In genomic region chr14:73252276-73252675, GRCm38 (mm10) we compare ENCODE assay signal across 20 mouse cellular contexts. TPM values are rescaled to one million over a fixed set of nuclear protein-coding genes. Genes with fewer than 3 reads are reported as not detected.
A peak's percentile ranks its signal among the peaks of the same experiment; 100 is the strongest.
DNase-seq lines count a peak whose midpoint lies in the region; ATAC-seq and TF ChIP-seq lines count a peak whose summit lies in the region.
"Had no signal": no experiment of that assay in that cellular context is flagged by ENCODE, and none has a peak within 500 bp of the region (broad histone marks: within the 10 kb centered on the region; RNA-seq: fewer than 3 reads in every experiment).

No protein-coding gene starts in this region.

- ATAC-seq in kidney, embryonic 16.5 days (ENCODE audit: low FRiP score, low TSS enrichment) = no peak
- ATAC-seq: forebrain, postnatal 0 days; midbrain, embryonic 16.5 days had no signal

- H3K4me3 ChIP-seq in heart, adult 2 months = no peak overlapping the region
- no peak overlapping the region for H3K4me3 ChIP-seq in kidney, embryonic 16.5 days (ENCODE audit: low read length)
- H3K4me3 ChIP-seq in ES-Bruce4 (ENCODE audit: low read depth, low read length) = no peak overlapping the region
- no peak overlapping the region for H3K4me3 ChIP-seq in limb, embryonic 10.5 days
- H3K4me3 ChIP-seq: heart, embryonic 12.5 days; hindbrain, embryonic 13.5 days; megakaryocyte, embryonic 14.5 days had no signal

- no peak for TF ChIP-seq POLR2A in heart, adult 2 months (IDR thresholded peaks at IDR 0.05; ENCODE audit: insufficient read depth, low read depth, low read length)
- no peak for TF ChIP-seq POLR2A in ES-Bruce4 (IDR thresholded peaks at IDR 0.05; ENCODE audit: insufficient read depth, low read length)

- no peak for TF ChIP-seq CTCF in heart, adult 2 months (IDR thresholded peaks at IDR 0.05)
- no peak for TF ChIP-seq CTCF in ES-Bruce4 (IDR thresholded peaks at IDR 0.05; ENCODE audit: low read depth, low read length)

- H3K27me3 ChIP-seq in heart, adult 2 months (ENCODE audit: control insufficient read depth, insufficient read depth, low read length) = no peaks in the 10 kb centered on the region
- no peaks in the 10 kb centered on the region for H3K27me3 ChIP-seq in kidney, embryonic 16.5 days (ENCODE audit: insufficient read depth, low read length)
- H3K27me3 ChIP-seq in ES-Bruce4 (ENCODE audit: control insufficient read depth, insufficient read depth, low read length, poor library complexity, severe bottlenecking) = no peaks in the 10 kb centered on the region
- no peaks in the 10 kb centered on the region for H3K27me3 ChIP-seq in limb, embryonic 10.5 days (ENCODE audit: low read depth, poor library complexity, severe bottlenecking)
- H3K27me3 ChIP-seq: heart, embryonic 12.5 days; hindbrain, embryonic 13.5 days; megakaryocyte, embryonic 14.5 days had no signal

- TF ChIP-seq EP300 in heart, adult 2 months (IDR thresholded peaks at IDR 0.05; ENCODE audit: insufficient read depth, low read depth, low read length) = no peak
- TF ChIP-seq EP300 in ES-Bruce4 (IDR thresholded peaks at IDR 0.05; ENCODE audit: insufficient read depth, low read depth, low read length) = no peak

- no peaks in the 10 kb centered on the region for H3K9me3 ChIP-seq in kidney, embryonic 16.5 days (ENCODE audit: low read length)
- H3K9me3 ChIP-seq in ES-Bruce4 (replicated peaks; ENCODE audit: control insufficient read depth, insufficient read depth, low read length, poor library complexity, severe bottlenecking) = no peaks in the 10 kb centered on the region
- no peaks in the 10 kb centered on the region for H3K9me3 ChIP-seq in limb, embryonic 10.5 days (replicated peaks)
- H3K9me3 ChIP-seq: heart, embryonic 12.5 days; hindbrain, embryonic 13.5 days; megakaryocyte, embryonic 14.5 days had no signal

- H3K79me2 ChIP-seq in heart, adult 2 months (replicated peaks; ENCODE audit: control insufficient read depth, insufficient read depth, low read length) = no peaks in the 10 kb centered on the region

- no peak overlapping the region for H3K9ac ChIP-seq in heart, adult 2 months (ENCODE audit: low read depth, low read length)
- no peak overlapping the region for H3K9ac ChIP-seq in kidney, embryonic 16.5 days (replicated peaks; ENCODE audit: low read length)
- H3K9ac ChIP-seq in ES-Bruce4 (ENCODE audit: low read depth, poor library complexity, severe bottlenecking) = no peak overlapping the region
- H3K9ac ChIP-seq: forebrain, postnatal 0 days; heart, embryonic 12.5 days; hindbrain, embryonic 13.5 days; liver, embryonic 14.5 days had no signal

- intact Hi-C loops in heart, adult 2 months (cut with DNase I) = loop anchor here (2.0 kb wide), 1 partner anchor 13 kb away; no protein-coding TSS in a partner anchor
- intact Hi-C loops in heart, postnatal 10 days (cut with DNase I) = no loop called here

- 71% methylated on average over 2 of the region's 2 CpGs for whole genome bisulfite sequencing in heart, adult 2 months
- WGBS in kidney, embryonic 16.5 days = 82% methylated on average over 2 of the region's 2 CpGs
- WGBS in limb, embryonic 10.5 days = 92% methylated on average over 2 of the region's 2 CpGs

- no peak overlapping the region for H3K4me2 ChIP-seq in kidney, embryonic 16.5 days (replicated peaks; ENCODE audit: low read depth, low read length)
- H3K4me2 ChIP-seq: heart, embryonic 12.5 days; hindbrain, embryonic 13.5 days had no signal

- peaks cover 18% of the 10 kb centered on the region for H3K36me3 ChIP-seq in heart, adult 2 months (ENCODE audit: control insufficient read depth, insufficient read depth, low read length)
- no peaks in the 10 kb centered on the region for H3K36me3 ChIP-seq in kidney, embryonic 16.5 days (ENCODE audit: insufficient read depth, low read length)
- H3K36me3 ChIP-seq in ES-Bruce4 (ENCODE audit: control insufficient read depth, insufficient read depth, low read length, poor library complexity, severe bottlenecking) = no peaks in the 10 kb centered on the region
- no peaks in the 10 kb centered on the region for H3K36me3 ChIP-seq in limb, embryonic 10.5 days
- H3K36me3 ChIP-seq: heart, embryonic 12.5 days had no signal

- peak overlapping the region; percentile 15; the same call in 1 of the 2 replicates for H3K27ac ChIP-seq in heart, adult 2 months
- H3K27ac ChIP-seq in kidney, embryonic 16.5 days (ENCODE audit: low read length) = peak overlapping the region; percentile 82
- peak overlapping the region; percentile 80 for H3K27ac ChIP-seq in ES-Bruce4 (ENCODE audit: insufficient read depth, low read length)
- H3K27ac ChIP-seq in limb, embryonic 10.5 days = no peak overlapping the region
- H3K27ac ChIP-seq: hindbrain, embryonic 13.5 days; liver, embryonic 14.5 days had no signal

- no peak for DNase-seq in heart, adult 2 months
- DNase-seq in heart, postnatal 10 days = no peak
- no peak for DNase-seq in kidney, postnatal 14 days
- DNase-seq in limb, embryonic 10.5 days (ENCODE audit: low spot score) = peak; percentile 6
- DNase-seq in cerebellum, adult 11 months = no peak
- no peak for DNase-seq in gastrocnemius, postnatal 10 days
- DNase-seq: adrenal gland, postnatal 14 days; cerebellum, adult 9-11 months; forebrain, postnatal 0 days; gastrocnemius, postnatal 14 days; kidney, adult 11 months; lung, postnatal 14 days; retina, postnatal 1 day had no signal

- peaks cover 6% of the 10 kb centered on the region for H3K4me1 ChIP-seq in heart, adult 2 months (ENCODE audit: control insufficient read depth, insufficient read depth, low read length)
- H3K4me1 ChIP-seq in kidney, embryonic 16.5 days (ENCODE audit: insufficient read depth, low read length) = peaks cover 15% of the 10 kb centered on the region; the same call in 1 of the 2 replicates
- H3K4me1 ChIP-seq in ES-Bruce4 (ENCODE audit: control insufficient read depth, insufficient read depth, low read length) = peaks cover 2% of the 10 kb centered on the region
- H3K4me1 ChIP-seq in limb, embryonic 10.5 days = peaks cover under 1% of the 10 kb centered on the region; the same call in 1 of the 2 replicates
- H3K4me1 ChIP-seq: hindbrain, embryonic 13.5 days had no signal

RNA-seq across cellular contexts. Expression of gene Lpar6, which starts 14.6 kb away (rescaled TPM):
- total RNA-seq in heart, adult 2 months (2021) = 1 to 10 TPM; 1.5 to 2.3 TPM
- 2.3 and 5.2 TPM in 2 replicates for polyA plus RNA-seq in heart, adult 2 months (2012; rRNA removed)
- total RNA-seq in heart, postnatal 10 days (2021) = 1 to 10 TPM; 4.8 TPM
- 14.5 and 14.7 TPM in 2 replicates for polyA plus RNA-seq in kidney, embryonic 16.5 days (2015; fragmentation: Nextera tagmentation; extraction: Ambion mirVana)
- 12.9 TPM in 2 replicates for polyA plus RNA-seq in ES-Bruce4 (2011; ENCODE audit: insufficient read depth, insufficient read length, low read depth, missing spikeins)
- polyA plus RNA-seq in limb, embryonic 10.5 days (2016; fragmentation: Nextera tagmentation; extraction: Ambion mirVana) = 18.9 and 20.0 TPM in 2 replicates
- 1 to 10 TPM; 3.0 to 3.1 TPM for total RNA-seq in gastrocnemius, postnatal 10 days (2021)
